Mouse (Mus musculus): ENCODE measurements around the gene Rint1. TPM values are rescaled to one million over a fixed set of nuclear protein-coding genes. Genes with fewer than 3 reads are reported as not detected.
A peak's percentile ranks its signal among the peaks of the same experiment; 100 is the strongest.

Rint1 gene
- polyA plus RNA-seq, 1 experiment from 2014 or later, result 47.1 TPM

DNA sequence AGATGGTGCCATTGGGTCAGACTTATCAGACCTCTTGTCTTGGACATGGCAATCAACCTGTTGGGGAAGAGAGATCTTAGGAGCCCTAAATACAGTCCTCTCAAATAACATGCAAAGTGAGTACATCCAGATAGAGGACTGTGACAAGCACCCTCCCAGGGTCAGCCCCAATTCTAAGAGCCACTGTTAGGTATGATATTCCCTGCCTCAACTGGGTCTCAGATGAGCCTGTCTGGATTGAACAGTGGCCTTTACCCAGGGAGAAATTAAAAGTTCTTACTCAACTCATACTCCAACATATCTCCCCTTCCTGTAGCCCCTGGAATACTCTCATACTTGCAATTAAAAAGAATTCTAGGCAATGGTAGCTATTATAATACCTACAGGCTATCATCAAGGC lies 69.7 kb downstream of the Rint1 start:
- no peaks in the 10 kb centered on the region for H3K27me3 ChIP-seq
- no peak overlapping the region for H3K4me2 ChIP-seq
- H3K4me1 ChIP-seq, result peaks cover 3% of the 10 kb centered on the region; the same call in 1 of the 2 replicates
- H3K9ac ChIP-seq, result no peak overlapping the region
- no peak overlapping the region for H3K4me3 ChIP-seq
- peaks cover 70% of the 10 kb centered on the region for H3K36me3 ChIP-seq
- H3K27ac ChIP-seq, result no peak overlapping the region
- no peak for ATAC-seq (ENCODE audit: insufficient number of reproducible peaks, low FRiP score, low TSS enrichment, low read depth)
- no peaks in the 10 kb centered on the region for H3K9me3 ChIP-seq

DNA sequence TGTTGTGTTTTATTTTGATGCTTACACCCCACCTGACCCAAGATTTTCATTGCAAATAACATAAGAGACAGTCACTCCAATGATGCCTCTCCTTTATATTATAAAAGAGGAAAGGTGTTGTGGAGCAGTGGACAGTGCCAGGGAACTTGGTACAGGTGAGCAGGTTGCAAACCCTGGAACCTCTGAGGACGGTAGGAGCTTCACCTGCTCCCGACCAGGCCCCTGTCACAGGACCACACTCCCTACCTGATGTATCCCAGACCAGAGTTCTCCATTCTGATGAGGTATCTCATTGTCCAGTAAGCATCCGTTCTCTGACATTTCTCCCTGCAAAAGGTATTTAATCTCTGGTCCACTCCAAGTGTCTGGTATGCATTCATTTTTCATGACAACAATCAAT lies 70.5 kb downstream of the Rint1 start:
- no peak overlapping the region for H3K9ac ChIP-seq
- WGBS, result 84% methylated on average over 3 of the region's 3 CpGs
- no peak overlapping the region for H3K4me3 ChIP-seq
- H3K4me1 ChIP-seq, result peaks cover 5% of the 10 kb centered on the region; the same call in 1 of the 2 replicates
- no peaks in the 10 kb centered on the region for H3K9me3 ChIP-seq
- H3K4me2 ChIP-seq, result no peak overlapping the region
- no peak for ATAC-seq (ENCODE audit: insufficient number of reproducible peaks, low FRiP score, low TSS enrichment, low read depth)
- no peaks in the 10 kb centered on the region for H3K27me3 ChIP-seq
- no peak overlapping the region for H3K27ac ChIP-seq
- H3K36me3 ChIP-seq, result peaks cover 62% of the 10 kb centered on the region

DNA sequence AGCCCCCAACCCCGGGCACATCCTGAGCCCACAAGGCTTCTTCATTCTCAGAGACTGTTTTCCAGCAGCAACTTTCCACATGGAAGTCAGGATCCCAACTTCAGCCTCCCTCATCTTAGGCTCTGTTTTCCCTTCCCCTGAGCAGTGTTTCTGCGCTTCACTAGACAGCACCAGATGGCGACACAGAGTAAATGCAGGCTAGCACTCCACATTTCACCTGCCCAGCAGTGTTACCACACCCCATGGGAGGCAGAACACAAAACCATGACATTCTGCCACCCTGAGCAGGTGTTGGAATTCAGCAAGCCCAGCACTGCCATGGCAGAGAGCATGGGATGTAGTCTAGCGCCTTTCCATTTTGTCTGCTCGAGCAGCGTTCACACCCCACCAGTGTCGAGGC lies 71.1 kb downstream of the Rint1 start:
- Histone ChIP-seq H3K9me3 (no peaks in the 10 kb centered on the region), H3K4me3 (no peak overlapping the region), H3K9ac (no peak overlapping the region), H3K4me1 (peaks cover 8% of the 10 kb centered on the region), H3K4me2 (no peak overlapping the region), H3K27me3 (no peaks in the 10 kb centered on the region), H3K36me3 (peaks cover 55% of the 10 kb centered on the region), H3K27ac (no peak overlapping the region)
- 80% methylated on average over 7 of the region's 7 CpGs for WGBS
- ATAC-seq (ENCODE audit: insufficient number of reproducible peaks, low FRiP score, low TSS enrichment, low read depth), result no peak

DNA sequence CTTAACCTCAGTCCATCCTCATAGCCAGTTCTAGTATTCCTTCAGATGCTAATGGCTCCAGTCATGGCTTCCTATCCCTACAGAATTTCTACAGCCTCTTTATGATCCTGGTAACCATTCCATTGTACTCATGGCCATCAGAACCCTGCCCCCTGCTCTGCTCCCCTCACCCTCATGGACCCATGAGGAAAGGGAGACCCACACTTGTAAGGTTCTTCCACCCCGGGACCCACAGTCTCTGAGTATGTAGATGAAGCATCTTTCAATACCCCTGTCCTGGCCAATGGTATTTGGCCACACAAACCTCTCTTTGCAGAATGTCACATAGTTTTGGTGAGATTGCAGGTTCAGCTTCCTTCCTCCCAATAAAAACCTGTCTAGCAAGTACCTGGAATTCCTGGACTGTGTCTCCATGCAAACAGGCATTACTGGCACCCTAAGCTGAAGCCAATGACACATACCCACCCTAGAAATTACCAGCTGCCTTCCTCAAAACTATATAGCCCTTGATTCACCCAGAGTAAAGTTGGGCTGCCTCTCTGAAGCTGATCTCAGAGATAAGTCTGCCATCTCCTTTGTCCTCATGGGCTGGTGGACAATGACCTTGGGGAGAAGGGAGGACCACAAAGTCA lies 71.7 kb downstream of the Rint1 start:
- Histone ChIP-seq H3K9ac (no peak overlapping the region), H3K36me3 (peaks cover 50% of the 10 kb centered on the region), H3K9me3 (no peaks in the 10 kb centered on the region), H3K4me2 (no peak overlapping the region), H3K27ac (no peak overlapping the region), H3K4me1 (peaks cover 14% of the 10 kb centered on the region), H3K27me3 (no peaks in the 10 kb centered on the region), H3K4me3 (no peak overlapping the region)
- 94% methylated on average over 1 of the region's 1 CpGs for WGBS
- ATAC-seq (ENCODE audit: insufficient number of reproducible peaks, low FRiP score, low TSS enrichment, low read depth), result no peak

DNA sequence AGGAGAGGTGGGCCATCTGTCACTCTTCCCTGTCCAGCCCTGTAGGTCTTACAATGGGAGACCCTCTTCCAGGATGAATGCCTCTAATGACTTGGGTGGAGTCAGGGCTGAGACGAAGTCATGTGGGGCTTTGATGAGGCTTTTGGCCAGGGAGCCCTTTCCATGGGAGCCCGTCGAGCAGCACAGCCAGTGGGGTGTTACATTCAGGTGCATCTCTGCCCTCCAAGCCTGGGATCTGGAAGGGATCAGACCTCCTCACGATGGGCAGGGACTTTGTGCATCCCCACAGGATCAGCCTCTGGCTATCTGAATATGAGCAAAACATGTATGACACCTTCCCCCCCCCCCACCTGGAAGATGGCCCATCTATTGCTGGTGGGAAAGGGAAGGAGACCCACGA lies 72.4 kb downstream of the Rint1 start:
- H3K36me3 ChIP-seq, result peaks cover 43% of the 10 kb centered on the region
- H3K4me3 ChIP-seq, result no peak overlapping the region
- no peak overlapping the region for H3K9ac ChIP-seq
- no peak for ATAC-seq (ENCODE audit: insufficient number of reproducible peaks, low FRiP score, low TSS enrichment, low read depth)
- H3K4me2 ChIP-seq, result no peak overlapping the region
- H3K27me3 ChIP-seq, result no peaks in the 10 kb centered on the region
- no peak overlapping the region for H3K27ac ChIP-seq
- no peaks in the 10 kb centered on the region for H3K9me3 ChIP-seq
- 71% methylated on average over 5 of the region's 5 CpGs for WGBS
- H3K4me1 ChIP-seq, result peaks cover 20% of the 10 kb centered on the region

DNA sequence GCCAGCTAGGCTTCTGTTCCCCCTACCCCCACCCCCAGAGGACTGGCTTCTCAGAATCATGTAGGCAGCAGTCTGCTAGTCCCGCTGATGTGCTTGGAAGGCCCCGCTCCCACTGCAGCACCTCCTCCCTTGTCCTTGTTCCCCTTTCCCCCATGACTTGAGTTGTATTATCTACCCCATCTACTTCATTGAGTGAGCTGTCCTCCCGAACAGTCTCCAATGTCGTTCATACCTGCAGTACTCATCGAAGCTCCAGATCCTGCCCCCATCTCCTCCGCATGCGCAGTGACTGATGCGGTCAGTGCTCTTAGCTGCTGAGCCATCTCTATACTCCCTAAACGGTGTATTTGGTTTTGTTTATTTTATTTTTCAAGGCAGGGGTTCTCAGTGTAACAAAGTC lies 74.2 kb downstream of the Rint1 start:
- H3K4me2 ChIP-seq, result no peak overlapping the region
- no peak overlapping the region for H3K9ac ChIP-seq
- no peaks in the 10 kb centered on the region for H3K27me3 ChIP-seq
- peaks cover 26% of the 10 kb centered on the region for H3K36me3 ChIP-seq
- no peaks in the 10 kb centered on the region for H3K9me3 ChIP-seq
- H3K4me3 ChIP-seq, result no peak overlapping the region
- WGBS, result 89% methylated on average over 9 of the region's 9 CpGs
- ATAC-seq (ENCODE audit: insufficient number of reproducible peaks, low FRiP score, low TSS enrichment, low read depth), result no peak
- H3K27ac ChIP-seq, result no peak overlapping the region
- peaks cover 20% of the 10 kb centered on the region for H3K4me1 ChIP-seq

DNA sequence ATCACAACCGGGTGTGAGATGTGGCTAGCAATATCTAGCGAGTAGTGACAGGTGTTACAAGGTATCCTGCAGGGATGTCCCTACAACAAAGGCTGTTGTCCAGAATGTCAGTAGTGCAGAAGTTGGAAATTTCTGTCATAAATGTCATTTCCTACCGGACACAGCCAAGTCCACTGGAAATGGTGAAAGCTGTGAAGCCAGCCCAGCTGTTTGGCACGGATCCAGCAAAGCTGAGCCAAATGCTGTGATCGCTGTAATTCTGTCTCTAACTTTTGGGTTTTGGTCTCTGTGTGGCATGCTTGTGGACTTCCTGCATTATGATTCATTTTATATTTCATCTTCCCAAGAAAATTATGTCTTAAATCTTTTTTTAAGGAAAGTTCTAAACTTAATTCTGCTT lies 74.8 kb downstream of the Rint1 start:
- no peak overlapping the region for H3K4me2 ChIP-seq
- H3K27me3 ChIP-seq, result no peaks in the 10 kb centered on the region
- H3K36me3 ChIP-seq, result peaks cover 21% of the 10 kb centered on the region; the same call in 1 of the 2 replicates
- H3K9ac ChIP-seq, result no peak overlapping the region
- peaks cover 20% of the 10 kb centered on the region for H3K4me1 ChIP-seq
- ATAC-seq (ENCODE audit: insufficient number of reproducible peaks, low FRiP score, low TSS enrichment, low read depth), result no peak
- no peaks in the 10 kb centered on the region for H3K9me3 ChIP-seq
- H3K4me3 ChIP-seq, result no peak overlapping the region
- 35% methylated on average over 5 of the region's 5 CpGs for WGBS
- H3K27ac ChIP-seq, result 0 out of 2 replicates have a peak overlapping the region, but pooled peaks have one; percentile 1

DNA sequence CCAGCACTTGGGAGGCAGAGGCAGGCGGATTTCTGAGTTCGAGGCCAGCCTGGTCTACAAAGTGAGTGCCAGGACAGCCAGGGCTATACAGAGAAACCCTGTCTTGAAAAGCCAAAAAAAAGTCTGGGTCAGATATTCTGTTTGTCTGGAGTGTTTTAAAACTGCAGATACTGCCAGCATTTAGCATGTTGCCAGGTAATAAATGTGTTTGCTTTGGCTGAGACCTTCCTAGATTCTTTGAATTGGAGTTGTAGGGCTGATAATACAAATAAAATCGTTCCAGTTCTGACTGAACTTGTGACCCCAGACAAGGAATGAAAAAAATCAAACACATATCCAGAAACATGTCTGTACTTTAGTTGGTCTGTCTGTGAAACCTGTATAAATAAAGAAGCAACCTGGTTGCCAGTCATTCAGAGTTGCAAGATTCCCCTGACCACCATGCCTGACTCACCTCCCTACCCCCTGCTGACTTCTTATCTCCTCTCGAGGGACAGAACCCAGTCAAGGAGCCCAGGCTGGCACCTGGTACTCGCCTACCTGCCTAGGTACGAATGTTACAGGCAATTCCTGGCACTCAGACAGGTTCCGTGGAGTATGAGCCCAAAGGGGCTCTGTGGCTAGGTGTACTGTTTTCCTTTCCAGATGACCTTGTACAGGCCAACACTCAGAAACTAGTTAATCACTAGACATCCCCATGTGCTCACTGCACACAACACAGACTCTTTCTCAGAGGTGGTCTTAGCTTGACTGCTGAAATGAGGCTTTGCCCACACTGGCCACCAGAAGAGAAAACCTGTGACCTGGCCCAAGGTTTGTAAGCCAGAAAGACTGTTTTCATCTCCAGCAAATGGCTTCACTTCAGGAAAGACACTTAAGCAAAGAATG lies 75.9 kb downstream of the Rint1 start:
- Histone ChIP-seq H3K4me3 (no peak overlapping the region), H3K27ac (peak overlapping the region; percentile 64), H3K36me3 (peaks cover 11% of the 10 kb centered on the region; the same call in 1 of the 2 replicates), H3K27me3 (no peaks in the 10 kb centered on the region), H3K9ac (no peak overlapping the region), H3K4me2 (no peak overlapping the region), H3K9me3 (no peaks in the 10 kb centered on the region), H3K4me1 (peaks cover 20% of the 10 kb centered on the region)
- WGBS, result 67% methylated on average over 7 of the region's 7 CpGs
- ATAC-seq (ENCODE audit: insufficient number of reproducible peaks, low FRiP score, low TSS enrichment, low read depth), result peak; percentile 67; the same call in 1 of the 2 replicates

DNA sequence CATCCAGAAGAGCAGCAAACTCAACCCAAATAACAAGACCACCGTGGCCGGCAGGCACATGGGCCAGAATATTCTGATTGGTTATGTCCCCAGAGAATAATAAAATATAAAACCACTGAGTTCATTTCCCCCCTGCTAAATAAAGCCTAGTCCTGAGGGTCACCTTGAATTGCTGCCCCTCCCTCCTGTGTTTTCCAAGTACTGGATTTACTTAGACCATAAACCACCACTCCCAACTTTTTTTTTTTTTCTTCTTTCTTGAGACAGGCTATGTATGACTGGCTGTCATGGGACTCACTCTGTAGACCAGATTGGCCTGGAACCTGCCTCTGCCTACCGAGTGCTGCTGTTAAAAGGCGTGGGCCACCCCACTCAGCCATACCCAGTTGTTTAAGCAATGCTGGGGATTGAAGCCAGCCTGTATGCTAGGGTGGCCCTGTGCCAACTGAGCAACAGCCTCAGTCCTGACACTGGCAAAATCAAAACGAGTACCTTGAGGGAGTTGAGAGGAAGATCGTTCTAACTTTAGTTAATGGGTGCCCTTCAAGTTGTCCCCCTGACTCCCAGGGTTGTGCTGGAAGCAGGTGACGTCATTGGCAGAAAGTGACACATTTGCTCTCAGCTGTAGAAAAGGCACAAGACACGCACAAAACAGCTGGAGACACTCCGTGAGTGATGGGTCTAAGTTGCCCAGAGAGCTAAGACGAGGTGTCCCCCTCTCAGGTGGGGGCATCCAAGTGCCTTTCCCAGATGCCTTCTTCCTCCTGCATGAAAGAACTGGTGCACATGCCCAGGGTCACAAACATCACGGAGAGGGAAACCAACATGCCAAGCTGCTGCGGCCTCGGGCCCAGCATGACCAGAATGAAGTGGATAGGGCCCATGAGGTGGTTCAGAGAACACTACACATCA lies 76.8 kb downstream of the Rint1 start:
- peak; percentile 52 for ATAC-seq (ENCODE audit: insufficient number of reproducible peaks, low FRiP score, low TSS enrichment, low read depth)
- H3K4me2 ChIP-seq, result no peak overlapping the region
- peak overlapping the region; percentile 64 for H3K27ac ChIP-seq
- no peak overlapping the region for H3K4me3 ChIP-seq
- H3K9ac ChIP-seq, result no peak overlapping the region
- peaks cover 20% of the 10 kb centered on the region for H3K4me1 ChIP-seq
- H3K9me3 ChIP-seq, result no peaks in the 10 kb centered on the region
- H3K36me3 ChIP-seq, result peaks cover 2% of the 10 kb centered on the region; the same call in 1 of the 2 replicates
- WGBS, result 64% methylated on average over 13 of the region's 13 CpGs
- H3K27me3 ChIP-seq, result no peaks in the 10 kb centered on the region

DNA sequence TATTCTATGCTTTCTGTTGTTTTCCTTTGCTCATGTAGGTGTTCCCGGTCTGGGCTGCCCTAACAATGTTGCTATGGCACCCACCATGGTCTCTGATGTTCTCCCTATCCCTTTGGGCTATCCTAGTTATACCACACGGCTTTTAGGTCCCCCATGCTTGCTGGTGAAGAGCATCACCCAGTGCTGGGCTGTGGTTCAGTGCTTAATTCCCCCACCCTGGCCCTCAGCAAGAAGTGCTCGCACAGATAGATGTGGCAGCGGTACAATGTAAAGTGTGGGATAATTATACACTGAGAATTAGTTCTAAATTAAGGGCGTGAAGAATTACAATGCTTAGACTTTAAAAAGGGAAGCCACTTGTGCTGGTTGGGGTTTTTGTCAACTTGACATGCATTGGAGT lies 78.4 kb downstream of the Rint1 start:
- no peak overlapping the region for H3K4me2 ChIP-seq
- H3K9ac ChIP-seq, result no peak overlapping the region
- H3K4me3 ChIP-seq, result no peak overlapping the region
- H3K4me1 ChIP-seq, result peaks cover 20% of the 10 kb centered on the region
- no peak for ATAC-seq (ENCODE audit: insufficient number of reproducible peaks, low FRiP score, low TSS enrichment, low read depth)
- no peaks in the 10 kb centered on the region for H3K9me3 ChIP-seq
- WGBS, result 87% methylated on average over 5 of the region's 5 CpGs
- H3K36me3 ChIP-seq, result no peaks in the 10 kb centered on the region
- H3K27ac ChIP-seq, result no peak overlapping the region
- no peaks in the 10 kb centered on the region for H3K27me3 ChIP-seq
